Mouse (Mus musculus) embryonic facial prominence, embryonic 11.5 days (tissue): ENCODE data around the gene Rapgef1. TPM values are rescaled to one million over a fixed set of nuclear protein-coding genes. Genes with fewer than 3 reads are reported as not detected.

Experiments used
- ATAC-seq: fragments of 200-750 bp; cut with Nextera tagmentation; replicated peaks from 2 replicates; pipeline ENCODE4 v1.8.0; 2017; ENCODE audit warnings: low read depth; ENCODE audit not compliant: insufficient number of reproducible peaks, low FRiP score, low TSS enrichment
- DNase-seq: peaks from one replicate; pipeline ENCODE4 v3.0.0-alpha.2; 2015; ENCODE audit warnings: low spot score
- H3K27ac ChIP-seq: fragments of 300-500 bp; sonication (generic); replicated peaks from 2 replicates; pipeline ENCODE4 v1.5.1; 2014; ENCODE audit warnings: mild to moderate bottlenecking, low read depth, low read length, control low read depth
- H3K27me3 ChIP-seq: fragments of 300-500 bp; sonication (generic); 2 replicates; pipeline ENCODE4 v1.6.1; 2014; ENCODE audit warnings: mild to moderate bottlenecking, low read length, moderate library complexity, mixed read lengths; ENCODE audit not compliant: control insufficient read depth, insufficient read depth
- H3K36me3 ChIP-seq: fragments of 300-500 bp; sonication (generic); replicated peaks from 2 replicates; pipeline ENCODE4 v1.6.1; 2014; ENCODE audit warnings: low read depth, mild to moderate bottlenecking, low read length, moderate library complexity, mixed read lengths; ENCODE audit not compliant: control insufficient read depth, insufficient read depth
- H3K4me1 ChIP-seq: fragments of 300-500 bp; sonication (generic); 2 replicates; pipeline ENCODE4 v1.6.1; 2014; ENCODE audit warnings: low read length, mixed read lengths; ENCODE audit not compliant: control insufficient read depth, insufficient read depth
- H3K4me2 ChIP-seq: fragments of 300-500 bp; sonication (generic); 2 replicates; pipeline ENCODE4 v1.6.1; 2014; ENCODE audit warnings: low read depth, mild to moderate bottlenecking, control low read depth, low read length, moderate library complexity
- H3K4me3 ChIP-seq: fragments of 300-500 bp; sonication (generic); 2 replicates; pipeline ENCODE4 v1.5.1; 2014; ENCODE audit warnings: low read depth, low read length, control low read depth
- H3K9ac ChIP-seq: fragments of 300-500 bp; sonication (generic); replicated peaks from 2 replicates; pipeline ENCODE4 v1.6.1; 2014; ENCODE audit warnings: mild to moderate bottlenecking, control low read depth, low read length
- H3K9me3 ChIP-seq: fragments of 300-500 bp; sonication (generic); replicated peaks from 2 replicates; pipeline ENCODE4 v1.6.1; 2016; ENCODE audit warnings: mild to moderate bottlenecking, low read length, inconsistent platforms, mixed read lengths; ENCODE audit not compliant: control insufficient read depth
- WGBS: fragments of 180-500 bp; shearing (Covaris S2); extraction: QIAGEN DNeasy Blood & Tissue Kit; methylation state at CpG from one replicate; pipeline ENCODE4 v1.1.7; 2014; 5-methylcytosine and 5-hydroxymethylcytosine counted together
- polyA plus RNA-seq: library from polyadenylated mRNA; unstranded; fragments of >200 nt; fragmentation: Nextera tagmentation; extraction: Ambion mirVana; gene quantifications from 2 replicates; pipeline ENCODE4 v1.2.1, GENCODE M21; 2014

The Rapgef1 gene
- polyA plus RNA-seq, 1 experiment from 2014 or later = 14.0 TPM

GRCm38 (mm10) chr2:29624739-29625138, 5.2 kb downstream of the Rapgef1 start:
- ATAC-seq = no peak

GRCm38 (mm10) chr2:29625573-29626200, 6.2 kb downstream of the Rapgef1 start:
- no peak overlapping the region for H3K4me2 ChIP-seq
- H3K9ac ChIP-seq = no peak overlapping the region
- H3K36me3 ChIP-seq = no peaks in the 10 kb centered on the region; the same call in 1 of the 2 replicates
- no peak overlapping the region for H3K27ac ChIP-seq
- no peaks in the 10 kb centered on the region for H3K9me3 ChIP-seq
- DNase-seq (no peak), ATAC-seq (no peak)
- no peak overlapping the region for H3K4me3 ChIP-seq
- no peaks in the 10 kb centered on the region for H3K27me3 ChIP-seq
- no peaks in the 10 kb centered on the region; the same call in 1 of the 2 replicates for H3K4me1 ChIP-seq
- WGBS = 95% methylated on average over 8 of the region's 8 CpGs

More at GRCm38 (mm10) chr2:29624739-29625138, 5.2 kb downstream of the Rapgef1 start:
- Histone ChIP-seq H3K27me3 (no peaks in the 10 kb centered on the region), H3K36me3 (no peaks in the 10 kb centered on the region), H3K9ac (no peak overlapping the region), H3K4me1 (no peaks in the 10 kb centered on the region; the same call in 1 of the 2 replicates), H3K9me3 (no peaks in the 10 kb centered on the region), H3K4me2 (no peak overlapping the region), H3K4me3 (no peak overlapping the region), H3K27ac (no peak overlapping the region)
- WGBS = 86% methylated on average over 5 of the region's 5 CpGs
- DNase-seq = no peak

- Histone ChIP-seq H3K4me2 (no peak overlapping the region), H3K4me1 (no peaks in the 10 kb centered on the region; the same call in 1 of the 2 replicates), H3K27me3 (no peaks in the 10 kb centered on the region), H3K9ac (no peak overlapping the region), H3K4me3 (no peak overlapping the region), H3K27ac (no peak overlapping the region), H3K9me3 (no peaks in the 10 kb centered on the region), H3K36me3 (no peaks in the 10 kb centered on the region; the same call in 1 of the 2 replicates)
- DNase-seq = no peak
- WGBS = 83% methylated on average over 3 of the region's 3 CpGs
- no peak for ATAC-seq
Observed at GRCm38 (mm10) chr2:29627337-29627736, 7.8 kb downstream of the Rapgef1 start.

GRCm38 (mm10) chr2:29628186-29628585, 8.7 kb downstream of the Rapgef1 start:
- H3K9me3 ChIP-seq = no peaks in the 10 kb centered on the region
- no peak overlapping the region for H3K4me2 ChIP-seq
- peaks cover 3% of the 10 kb centered on the region; the same call in 1 of the 2 replicates for H3K4me1 ChIP-seq
- no peak for DNase-seq
- H3K36me3 ChIP-seq = no peaks in the 10 kb centered on the region; the same call in 1 of the 2 replicates
- no peak overlapping the region for H3K9ac ChIP-seq
- ATAC-seq = no peak
- H3K27me3 ChIP-seq = no peaks in the 10 kb centered on the region
- no peak overlapping the region for H3K27ac ChIP-seq
- WGBS = 78% methylated on average over 5 of the region's 5 CpGs
- H3K4me3 ChIP-seq = no peak overlapping the region

- H3K9ac ChIP-seq = no peak overlapping the region
- peaks cover 3% of the 10 kb centered on the region; the same call in 1 of the 2 replicates for H3K4me1 ChIP-seq
Observed at GRCm38 (mm10) chr2:29628763-29629181, 9.3 kb downstream of the Rapgef1 start.

GRCm38 (mm10) chr2:29629311-29629710, 9.8 kb downstream of the Rapgef1 start:
- Histone ChIP-seq H3K4me1 (peaks cover 3% of the 10 kb centered on the region; the same call in 1 of the 2 replicates), H3K9me3 (no peaks in the 10 kb centered on the region), H3K27ac (no peak overlapping the region), H3K9ac (no peak overlapping the region), H3K27me3 (no peaks in the 10 kb centered on the region), H3K4me2 (no peak overlapping the region), H3K4me3 (no peak overlapping the region), H3K36me3 (no peaks in the 10 kb centered on the region; the same call in 1 of the 2 replicates)
- DNase-seq = no peak
- WGBS = 75% methylated on average over 2 of the region's 2 CpGs
- no peak for ATAC-seq

More at GRCm38 (mm10) chr2:29628763-29629181, 9.3 kb downstream of the Rapgef1 start:
- Histone ChIP-seq H3K4me3 (no peak overlapping the region), H3K4me2 (no peak overlapping the region), H3K27me3 (no peaks in the 10 kb centered on the region), H3K36me3 (no peaks in the 10 kb centered on the region; the same call in 1 of the 2 replicates), H3K27ac (no peak overlapping the region), H3K9me3 (no peaks in the 10 kb centered on the region)
- DNase-seq (peak; percentile 8), ATAC-seq (peak; percentile 63; the same call in 1 of the 2 replicates)
- 66% methylated on average over 5 of the region's 5 CpGs for WGBS

- H3K27ac ChIP-seq = no peak overlapping the region
- H3K36me3 ChIP-seq = no peaks in the 10 kb centered on the region; the same call in 1 of the 2 replicates
- WGBS = 87% methylated on average over 10 of the region's 10 CpGs
- peaks cover 3% of the 10 kb centered on the region; the same call in 1 of the 2 replicates for H3K4me1 ChIP-seq
- H3K4me2 ChIP-seq = no peak overlapping the region
- no peak overlapping the region for H3K4me3 ChIP-seq
- no peak overlapping the region for H3K9ac ChIP-seq
- no peaks in the 10 kb centered on the region for H3K27me3 ChIP-seq
- ATAC-seq (no peak), DNase-seq (no peak)
- no peaks in the 10 kb centered on the region for H3K9me3 ChIP-seq
Observed at GRCm38 (mm10) chr2:29630141-29630771, 10.7 kb downstream of the Rapgef1 start.

- no peak for ATAC-seq
- no peaks in the 10 kb centered on the region for H3K27me3 ChIP-seq
- no peaks in the 10 kb centered on the region; the same call in 1 of the 2 replicates for H3K36me3 ChIP-seq
- no peaks in the 10 kb centered on the region for H3K9me3 ChIP-seq
- no peak for DNase-seq
- H3K4me3 ChIP-seq = no peak overlapping the region
- H3K4me1 ChIP-seq = peaks cover 3% of the 10 kb centered on the region; the same call in 1 of the 2 replicates
- H3K4me2 ChIP-seq = no peak overlapping the region
- H3K27ac ChIP-seq = no peak overlapping the region
- no peak overlapping the region for H3K9ac ChIP-seq
Observed at GRCm38 (mm10) chr2:29631020-29631419, 11.5 kb downstream of the Rapgef1 start.
